Mouse (Mus musculus) macrophage (primary cell): ENCODE data around the gene Cdk1. TPM values are rescaled to one million over a fixed set of nuclear protein-coding genes. Genes with fewer than 3 reads are reported as not detected.
"Not testable (repeated sequence)": the region's sequence is repeated elsewhere in the genome, so short reads cannot be mapped to it uniquely, and the experiment has no call there.

ENCODE experiments used
- H3K27ac ChIP-seq: fragments of 350-480 bp; formaldehyde crosslinking; 2 replicates; pipeline ENCODE4 v1.9.0; 2021
- H3K36me3 ChIP-seq: fragments of 350-480 bp; formaldehyde crosslinking; 2 replicates; pipeline ENCODE4 v1.9.0; 2021; ENCODE audit errors: inconsistent target
- H3K4me3 ChIP-seq: fragments of 350-480 bp; formaldehyde crosslinking; 2 replicates; pipeline ENCODE4 v1.9.0; 2021; ENCODE audit errors: inconsistent target
- H3K79me2 ChIP-seq: fragments of 350-480 bp; formaldehyde crosslinking; 2 replicates; pipeline ENCODE4 v1.9.0; 2021; ENCODE audit errors: inconsistent target
- WGBS: methylation state at CpG from one replicate; pipeline ENCODE4 v1.1.7; 2026; ENCODE audit warnings: inconsistent platforms; ENCODE audit not compliant: missing documents; 5-methylcytosine and 5-hydroxymethylcytosine counted together
- polyA plus RNA-seq: library from polyadenylated mRNA; stranded (reverse); fragments of 250-400 nt; gene quantifications from 3 replicates; pipeline ENCODE4 v1.2.4, GENCODE M21; 2018; ENCODE audit warnings: inconsistent platforms

The Cdk1 gene
- polyA plus RNA-seq, 1 experiment from 2014 or later: 50.1 TPM

- no peaks in the 10 kb centered on the region for H3K36me3 ChIP-seq
Observed at GRCm38 (mm10) chr10:69366877-69367387, 14.2 kb upstream of the Cdk1 start.

GRCm38 (mm10) chr10:69366208-69366607 is 13.5 kb upstream of the Cdk1 start:
- no peaks in the 10 kb centered on the region for H3K79me2 ChIP-seq
- WGBS: 95% methylated on average over 11 of the region's 11 CpGs
- H3K4me3 ChIP-seq: no peak overlapping the region

More at GRCm38 (mm10) chr10:69366877-69367387, 14.2 kb upstream of the Cdk1 start:
- H3K4me3 ChIP-seq: no peak overlapping the region
- no peak overlapping the region for H3K27ac ChIP-seq
- 71% methylated on average over 11 of the region's 13 CpGs for WGBS
- H3K79me2 ChIP-seq: no peaks in the 10 kb centered on the region

GRCm38 (mm10) chr10:69359666-69360065 is 6.9 kb upstream of the Cdk1 start:
- no peaks in the 10 kb centered on the region for H3K36me3 ChIP-seq

More at GRCm38 (mm10) chr10:69366208-69366607, 13.5 kb upstream of the Cdk1 start:
- Histone ChIP-seq H3K36me3 (no peaks in the 10 kb centered on the region), H3K27ac (no peak overlapping the region)

GRCm38 (mm10) chr10:69353086-69353479 is 345 bp upstream of the Cdk1 start:
- H3K36me3 ChIP-seq: not testable (repeated sequence)
- H3K79me2 ChIP-seq: peaks cover 46% of the 10 kb centered on the region
- peak overlapping the region; percentile 81 for H3K4me3 ChIP-seq
- WGBS: 18% methylated on average over 4 of the region's 5 CpGs
- peak overlapping the region; percentile 38 for H3K27ac ChIP-seq

More at GRCm38 (mm10) chr10:69359666-69360065, 6.9 kb upstream of the Cdk1 start:
- no peak overlapping the region for H3K4me3 ChIP-seq
- H3K27ac ChIP-seq: no peak overlapping the region
- no peaks in the 10 kb centered on the region for H3K79me2 ChIP-seq
- WGBS: 86% methylated on average over 1 of the region's 1 CpGs

GRCm38 (mm10) chr10:69351842-69352211 is 911 bp downstream of the Cdk1 start:
- H3K27ac ChIP-seq: peak overlapping the region; percentile 73
- H3K79me2 ChIP-seq: peaks cover 59% of the 10 kb centered on the region
- no peaks in the 10 kb centered on the region for H3K36me3 ChIP-seq
- WGBS: 2% methylated on average over 10 of the region's 11 CpGs
- H3K4me3 ChIP-seq: peak overlapping the region; percentile 81

- peak overlapping the region; percentile 81 for H3K4me3 ChIP-seq
- WGBS: 2% methylated on average over 12 of the region's 12 CpGs
- H3K27ac ChIP-seq: peak overlapping the region; percentile 73
- H3K79me2 ChIP-seq: peaks cover 65% of the 10 kb centered on the region
- H3K36me3 ChIP-seq: 0 out of 2 replicates have a peak, but pooled peaks cover 5% of the 10 kb centered on the region
Observed at GRCm38 (mm10) chr10:69351071-69351841, 1.5 kb downstream of the Cdk1 start.

GRCm38 (mm10) chr10:69348206-69348605 is 4.5 kb downstream of the Cdk1 start:
- Histone ChIP-seq H3K79me2 (peaks cover 95% of the 10 kb centered on the region), H3K36me3 (0 out of 2 replicates have a peak, but pooled peaks cover 15% of the 10 kb centered on the region), H3K4me3 (no peak overlapping the region), H3K27ac (no peak overlapping the region)
- 92% methylated on average over 8 of the region's 8 CpGs for WGBS

- Histone ChIP-seq H3K4me3 (no peak overlapping the region), H3K27ac (no peak overlapping the region), H3K36me3 (peaks cover 44% of the 10 kb centered on the region; the same call in 1 of the 2 replicates), H3K79me2 (peaks cover 70% of the 10 kb centered on the region)
- 96% methylated on average over 9 of the region's 9 CpGs for WGBS
Observed at GRCm38 (mm10) chr10:69342328-69342727, 10.4 kb downstream of the Cdk1 start.

- Histone ChIP-seq H3K36me3 (peaks cover 49% of the 10 kb centered on the region; the same call in 1 of the 2 replicates), H3K4me3 (no peak overlapping the region), H3K27ac (no peak overlapping the region), H3K79me2 (peaks cover 64% of the 10 kb centered on the region)
- 94% methylated on average over 6 of the region's 6 CpGs for WGBS
Observed at GRCm38 (mm10) chr10:69341570-69342227, 11.0 kb downstream of the Cdk1 start.

GRCm38 (mm10) chr10:69340001-69340400 is 12.7 kb downstream of the Cdk1 start:
- Histone ChIP-seq H3K79me2 (peaks cover 47% of the 10 kb centered on the region), H3K27ac (no peak overlapping the region), H3K36me3 (peaks cover 34% of the 10 kb centered on the region; the same call in 1 of the 2 replicates), H3K4me3 (no peak overlapping the region)
- WGBS: 93% methylated on average over 6 of the region's 6 CpGs

GRCm38 (mm10) chr10:69336219-69336618 is 16.5 kb downstream of the Cdk1 start:
- Histone ChIP-seq H3K36me3 (peaks cover 34% of the 10 kb centered on the region; the same call in 1 of the 2 replicates), H3K79me2 (peaks cover 9% of the 10 kb centered on the region; the same call in 1 of the 2 replicates), H3K27ac (no peak overlapping the region), H3K4me3 (no peak overlapping the region)
- 85% methylated on average over 11 of the region's 11 CpGs for WGBS

- H3K36me3 ChIP-seq: peaks cover 33% of the 10 kb centered on the region; the same call in 1 of the 2 replicates
- WGBS: 89% methylated on average over 4 of the region's 4 CpGs
- no peak overlapping the region for H3K27ac ChIP-seq
- H3K4me3 ChIP-seq: no peak overlapping the region
- 0 out of 2 replicates have a peak, but pooled peaks cover 3% of the 10 kb centered on the region for H3K79me2 ChIP-seq
Observed at GRCm38 (mm10) chr10:69335611-69336010, 17.1 kb downstream of the Cdk1 start.

GRCm38 (mm10) chr10:69335195-69335536 is 17.6 kb downstream of the Cdk1 start:
- Histone ChIP-seq H3K36me3 (peaks cover 28% of the 10 kb centered on the region; the same call in 1 of the 2 replicates), H3K27ac (no peak overlapping the region)
- 90% methylated on average over 7 of the region's 7 CpGs for WGBS

GRCm38 (mm10) chr10:69334271-69335194 is 18.2 kb downstream of the Cdk1 start:
- H3K27ac ChIP-seq: no peak overlapping the region
- no peaks in the 10 kb centered on the region for H3K79me2 ChIP-seq
- peaks cover 26% of the 10 kb centered on the region; the same call in 1 of the 2 replicates for H3K36me3 ChIP-seq
- H3K4me3 ChIP-seq: no peak overlapping the region
- 93% methylated on average over 16 of the region's 16 CpGs for WGBS

More at GRCm38 (mm10) chr10:69335195-69335536, 17.6 kb downstream of the Cdk1 start:
- no peaks in the 10 kb centered on the region for H3K79me2 ChIP-seq
- no peak overlapping the region for H3K4me3 ChIP-seq
